8 mouse cellular contexts compared by ENCODE assay signal in the genomic region with DNA sequence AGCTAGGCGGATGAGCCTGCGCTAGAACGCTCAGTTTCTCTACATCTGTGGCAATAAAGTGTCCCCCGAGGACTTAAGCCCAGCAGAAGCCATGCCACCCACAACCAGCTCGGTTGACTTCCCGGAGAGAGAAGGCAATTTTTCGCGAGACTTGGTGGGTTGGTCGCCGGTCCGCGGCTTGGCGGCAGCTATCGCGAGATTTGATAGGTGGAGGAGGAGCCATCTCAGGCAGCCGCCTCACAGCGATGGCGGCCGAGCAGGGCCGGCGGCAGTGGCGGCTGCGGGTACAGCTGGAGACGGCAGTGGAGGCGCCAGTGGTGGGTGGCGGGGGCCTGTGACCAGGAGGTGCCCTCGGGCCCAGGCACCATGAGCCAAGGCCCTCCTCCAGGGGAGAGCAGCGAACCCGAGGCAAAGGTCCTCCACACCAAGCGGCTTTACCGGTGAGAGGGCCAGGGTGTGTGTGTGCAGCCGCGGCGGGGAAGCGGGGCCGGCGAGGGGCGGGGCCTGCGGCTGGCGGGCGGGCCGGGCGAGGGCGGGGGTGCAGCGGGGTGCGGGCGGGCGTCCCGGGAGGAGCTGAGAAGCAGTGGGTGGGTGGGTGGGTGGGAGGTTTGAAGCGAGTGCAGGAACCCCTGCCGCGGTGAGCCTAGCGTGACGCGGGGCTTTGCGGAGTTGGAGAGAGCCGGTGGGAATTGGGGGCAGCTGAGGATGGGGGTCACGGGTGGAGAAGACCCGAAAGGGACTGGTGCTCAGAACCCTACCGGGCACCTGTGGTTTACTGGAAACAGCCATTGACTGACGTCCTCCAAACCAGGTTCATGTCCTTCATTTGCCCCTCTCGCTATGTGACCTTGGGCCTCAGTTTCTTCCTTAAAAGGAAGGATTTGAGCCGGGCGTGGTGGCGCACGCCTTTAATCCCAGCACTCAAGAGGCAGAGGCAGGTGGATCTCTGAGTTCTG. TPM values are rescaled to one million over a fixed set of nuclear protein-coding genes. Genes with fewer than 3 reads are reported as not detected.
DNase-seq lines count a peak whose midpoint lies in the region; ATAC-seq and TF ChIP-seq lines count a peak whose summit lies in the region.

A gene (minus strand): TSS at position 91 of the 956 bp plus-strand sequence.
A gene (plus strand): TSS at position 203 of the 956 bp plus-strand sequence.

- peak within 1 kb of the TSS; percentile 77 for H3K4me2 ChIP-seq in hindbrain, postnatal 0 days (ENCODE audit: low read depth, low read length)

- intact Hi-C loops in gastrocnemius, adult 2 months (cut with DNase I), result no loop called here
- intact Hi-C loops in left cerebral cortex, adult 2 months (cut with DNase I), result loop anchor here (5.0 kb wide), 2 partner anchors 131 to 144 kb away; no protein-coding TSS in a partner anchor

- no peak for TF ChIP-seq CTCF in gastrocnemius, adult 2 months (IDR thresholded peaks at IDR 0.05)
- no peak for TF ChIP-seq CTCF in hindbrain, postnatal 0 days (IDR thresholded peaks at IDR 0.05; ENCODE audit: low read depth)
- TF ChIP-seq CTCF in left cerebral cortex, adult 2 months (IDR thresholded peaks at IDR 0.05), result no peak

- peak within 1 kb of the TSS; percentile 85 for H3K9ac ChIP-seq in hindbrain, postnatal 0 days (replicated peaks; ENCODE audit: low read length)

- peak within 1 kb of the TSS; percentile 89 for H3K4me3 ChIP-seq in gastrocnemius, adult 2 months
- peak within 1 kb of the TSS; percentile 81 for H3K4me3 ChIP-seq in hindbrain, postnatal 0 days (ENCODE audit: low read length)
- H3K4me3 ChIP-seq in left cerebral cortex, adult 2 months, result peak within 1 kb of the TSS; percentile 93

- peak within 1 kb of the TSS; percentile 98 for H3K27ac ChIP-seq in gastrocnemius, adult 2 months
- H3K27ac ChIP-seq in hindbrain, postnatal 0 days, result peak within 1 kb of the TSS; percentile 92
- peak within 1 kb of the TSS; percentile 100 for H3K27ac ChIP-seq in left cerebral cortex, adult 2 months

- no peaks in the 10 kb centered on the region for H3K36me3 ChIP-seq in hindbrain, postnatal 0 days (ENCODE audit: insufficient read depth, low read length)

- ATAC-seq in hindbrain, postnatal 0 days, result peak; percentile 97
- ATAC-seq in megakaryocyte, adult 5-6 weeks (ENCODE audit: poor library complexity, severe bottlenecking), result peak; percentile 90

- peak; percentile 88 for DNase-seq in WW6 (ENCODE audit: low read depth, low spot score)
- DNase-seq in cerebellum, postnatal 4 days (ENCODE audit: low spot score in 2 of 2), result peak; percentile 88 to 95
- DNase-seq in gastrocnemius, adult 2 months, result peak; percentile 98
- peak; percentile 97 for DNase-seq in hindbrain, postnatal 0 days (ENCODE audit: low spot score)
- peak; percentile 94 for DNase-seq in left cerebral cortex, adult 2 months (ENCODE audit: extremely low spot score in 1 of 2, low spot score in 2 of 2)
- peak; percentile 96 for DNase-seq in right cerebral cortex, adult 2 months (ENCODE audit: low spot score in 2 of 2)
- peak; percentile 97 for DNase-seq in urinary bladder, postnatal 14 days (ENCODE audit: low spot score)

- WGBS in hindbrain, postnatal 0 days, result 1% methylated on average over 56 of the region's 66 CpGs

- peaks cover 10% of the 10 kb centered on the region; the same call in 1 of the 2 replicates for H3K4me1 ChIP-seq in hindbrain, postnatal 0 days (ENCODE audit: insufficient read depth, low read length)

- no peaks in the 10 kb centered on the region for H3K27me3 ChIP-seq in hindbrain, postnatal 0 days (ENCODE audit: insufficient read depth, low read length)

- no peaks in the 10 kb centered on the region for H3K9me3 ChIP-seq in hindbrain, postnatal 0 days (ENCODE audit: low read length)

RNA-seq across cellular contexts. Expression of the first gene that starts in this region (rescaled TPM):
- total RNA-seq in gastrocnemius, adult 2 months (2021), result 1 to 10 TPM; 2.0 to 2.1 TPM
- 0.52 and 0.54 TPM in 2 replicates for total RNA-seq in hindbrain, postnatal 0 days (2014; rRNA removed)
- 1.1 and 1.5 TPM in 2 replicates for polyA plus RNA-seq in hindbrain, postnatal 0 days (2015; fragmentation: Nextera tagmentation; extraction: Ambion mirVana)
- 1 to 10 TPM; 1.2 to 1.4 TPM for total RNA-seq in left cerebral cortex, adult 2 months (2021)
- total RNA-seq in megakaryocyte, adult 5-6 weeks (2015), result 2.6 TPM in 1 of 2 replicates, not detected in the other
- 1.2 TPM in 1 of 2 replicates, not detected in the other for total RNA-seq in megakaryocyte, adult 5-6 weeks (2017)

RNA-seq across cellular contexts. Expression of the second gene that starts in this region (rescaled TPM):
- 10 to 100 TPM; 38.1 to 48.2 TPM for total RNA-seq in gastrocnemius, adult 2 months (2021)
- total RNA-seq in hindbrain, postnatal 0 days (2014; rRNA removed), result 78.8 and 98.1 TPM in 2 replicates
- polyA plus RNA-seq in hindbrain, postnatal 0 days (2015; fragmentation: Nextera tagmentation; extraction: Ambion mirVana), result 42.9 and 43.0 TPM in 2 replicates
- total RNA-seq in left cerebral cortex, adult 2 months (2021), result 10 to 100 TPM; 78.3 to 79.5 TPM
- 20.6 and 21.1 TPM in 2 replicates for total RNA-seq in megakaryocyte, adult 5-6 weeks (2015)
- total RNA-seq in megakaryocyte, adult 5-6 weeks (2017), result 34.5 and 48.0 TPM in 2 replicates

Comparison
In these comparisons a context has a peak if more than half of its experiments do, and no peak if none do; other contexts are left out.
1. Peak in every context shown above with its lines: DNase-seq, ATAC-seq, H3K4me3 ChIP-seq and H3K27ac ChIP-seq.